Mouse (Mus musculus): Measurements from ENCODE around the gene Aplp1. TPM values are rescaled to one million over a fixed set of nuclear protein-coding genes. Genes with fewer than 3 reads are reported as not detected.
A peak's percentile ranks its signal among the peaks of the same experiment; 100 is the strongest.

The Aplp1 gene
- polyA plus RNA-seq (2012; rRNA removed) (2.9 and 4.0 TPM in 2 replicates), polyA plus RNA-seq (2014; fragmentation: Nextera tagmentation; extraction: Ambion mirVana) (3.5 and 4.5 TPM in 2 replicates)

DNA sequence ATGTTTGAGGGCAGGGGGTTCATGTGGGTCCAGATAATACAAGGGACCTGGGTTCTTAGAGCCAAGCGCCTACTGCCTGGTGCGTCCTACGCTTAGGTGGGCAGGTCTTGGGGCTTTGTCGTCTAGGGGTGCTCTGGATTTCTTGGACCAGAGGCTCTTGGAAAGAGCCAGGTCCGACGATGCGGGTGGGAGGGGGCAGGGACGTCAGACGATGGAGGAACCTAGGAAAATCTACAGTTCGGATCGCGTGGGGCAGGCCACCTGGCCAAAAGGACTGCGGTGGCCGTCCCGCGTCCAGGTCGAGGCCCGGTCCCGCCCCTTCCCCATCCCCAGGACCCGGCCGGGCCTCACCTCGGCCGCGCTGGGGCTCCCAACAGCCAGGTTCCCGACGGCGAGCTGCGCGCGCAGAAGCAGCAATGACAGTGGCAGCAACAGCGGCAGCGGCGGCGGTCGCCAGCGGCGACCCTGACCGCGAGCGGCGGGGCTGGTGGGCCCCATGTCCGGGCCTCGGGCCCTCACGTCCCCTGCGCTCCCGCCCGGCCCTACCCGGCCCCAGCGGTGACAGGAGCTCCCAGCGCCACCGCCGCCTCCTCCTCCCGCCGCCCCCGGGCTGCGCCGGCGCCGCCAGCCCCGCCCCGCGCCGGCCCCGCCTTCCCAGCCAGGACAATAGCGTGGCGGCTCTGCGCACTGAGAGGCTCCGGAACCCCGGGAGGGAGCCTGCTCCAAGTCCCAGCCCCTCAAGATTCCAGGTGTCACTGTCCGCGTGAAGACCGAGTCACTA, at the start of gene Aplp1:
TSS of gene Aplp1 (minus strand) at position 565 of the 781 bp plus-strand sequence.
- Histone ChIP-seq H3K36me3 (replicated peaks; ENCODE audit: control insufficient read depth, insufficient read depth, low read depth) (no peaks in the 10 kb centered on the region), H3K4me1 (replicated peaks; ENCODE audit: control insufficient read depth in 2 of 2, insufficient read depth in 2 of 2, low read length in 1 of 2) (no peaks in the 10 kb centered on the region; a peak in 1 of 4 replicates), H3K4me2 (ENCODE audit: low read depth) (peak within 1 kb of the TSS; percentile 59), H3K9ac (replicated peaks) (no peak within 1 kb of the TSS; the same call in 1 of the 2 replicates), H3K27ac (no peak within 1 kb of the TSS), H3K27me3 (ENCODE audit: control insufficient read depth, insufficient read depth, low read length) (peaks cover 25% of the 10 kb centered on the region), H3K4me3 (ENCODE audit: insufficient read depth in 1 of 2, low read depth in 2 of 2, low read length in 2 of 2) (peak within 1 kb of the TSS; percentile 31 to 58), H3K9me3 (ENCODE audit: control insufficient read depth, low read length) (no peaks in the 10 kb centered on the region)
- WGBS (ENCODE audit: insufficient replicate concordance) = 1% methylated on average over 65 of the region's 72 CpGs
- DNase-seq (ENCODE audit: low read depth in 3 of 3, low spot score in 3 of 3) (no peak), ATAC-seq (ENCODE audit: insufficient read depth) (peak; percentile 55)
- TF ChIP-seq EP300 (IDR thresholded peaks at IDR 0.05; ENCODE audit: low read depth) (no peak), CTCF (IDR thresholded peaks at IDR 0.05; ENCODE audit: low read depth) (no peak)

DNA sequence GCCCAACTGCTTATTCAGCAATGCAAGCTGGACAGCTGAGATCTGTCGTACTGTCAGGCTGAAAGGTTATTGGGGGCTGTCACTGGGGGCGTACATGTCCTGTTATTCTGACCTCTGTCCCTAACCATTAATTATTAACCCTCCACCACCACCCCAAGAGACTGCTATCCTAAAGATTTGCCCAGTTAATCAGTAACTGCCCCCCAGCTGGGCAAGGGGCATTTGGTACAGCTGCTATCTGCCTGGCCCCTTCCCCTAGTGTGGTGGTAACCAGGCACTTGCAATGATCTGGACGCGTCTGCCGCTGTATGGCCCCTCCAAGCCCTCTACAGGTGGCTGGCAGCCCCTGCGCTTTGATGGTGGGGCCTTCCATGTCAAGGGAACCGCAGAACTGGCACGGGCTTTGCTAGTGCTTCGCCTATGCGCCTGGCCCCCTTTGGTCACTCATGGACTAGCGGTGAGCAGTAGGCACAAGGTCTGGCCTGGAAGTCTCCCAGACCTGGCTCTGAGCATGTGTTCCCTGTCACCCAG, 48.1 kb upstream of the Aplp1 start, which contains the start of gene Prodh2:
TSS of gene Prodh2 (plus strand) at position 222 of the 531 bp plus-strand sequence.
- Histone ChIP-seq H3K9ac (replicated peaks) (no peak within 1 kb of the TSS), H3K4me3 (ENCODE audit: insufficient read depth in 1 of 2, low read depth in 2 of 2, low read length in 2 of 2) (peak within 1 kb of the TSS; percentile 46 to 49)
- DNase-seq (ENCODE audit: low read depth in 3 of 3, low spot score in 3 of 3) = peak; percentile 20 to 45 (median 40)

GRCm38 (mm10) chr7:30492765-30493164, 47.4 kb upstream of the Aplp1 start:
- 16% methylated on average over 4 of the region's 4 CpGs for WGBS (ENCODE audit: insufficient replicate concordance)
- H3K4me3 ChIP-seq (ENCODE audit: insufficient read depth in 1 of 2, low read depth in 2 of 2, low read length in 2 of 2) = no peak overlapping the region
- H3K27me3 ChIP-seq (ENCODE audit: control insufficient read depth, insufficient read depth, low read length) = no peaks in the 10 kb centered on the region
- H3K27ac ChIP-seq = no peak overlapping the region
- peak overlapping the region; percentile 28; the same call in 1 of the 2 replicates for H3K4me2 ChIP-seq (ENCODE audit: low read depth)
- ATAC-seq (ENCODE audit: insufficient read depth) = peak; percentile 9; the same call in 1 of the 2 replicates
- H3K9me3 ChIP-seq (ENCODE audit: control insufficient read depth, low read length) = no peaks in the 10 kb centered on the region
- H3K4me1 ChIP-seq (replicated peaks; ENCODE audit: control insufficient read depth in 2 of 2, insufficient read depth in 2 of 2, low read length in 1 of 2) = no peaks in the 10 kb centered on the region
- DNase-seq (ENCODE audit: low read depth in 3 of 3, low spot score in 3 of 3) = peak; percentile 34 to 45 (median 42)
- H3K36me3 ChIP-seq (replicated peaks; ENCODE audit: control insufficient read depth, insufficient read depth, low read depth) = no peaks in the 10 kb centered on the region
- no peak overlapping the region for H3K9ac ChIP-seq (replicated peaks)
- peak; percentile 87 for TF ChIP-seq CTCF (IDR thresholded peaks at IDR 0.05; ENCODE audit: low read depth)
- TF ChIP-seq EP300 (IDR thresholded peaks at IDR 0.05; ENCODE audit: low read depth) = no peak

More for the DNA sequence above, 48.1 kb upstream of the Aplp1 start, which contains the start of gene Prodh2:
- Histone ChIP-seq H3K27ac (no peak within 1 kb of the TSS), H3K27me3 (ENCODE audit: control insufficient read depth, insufficient read depth, low read length) (no peaks in the 10 kb centered on the region), H3K4me1 (replicated peaks; ENCODE audit: control insufficient read depth in 2 of 2, insufficient read depth in 2 of 2, low read length in 1 of 2) (no peaks in the 10 kb centered on the region), H3K36me3 (replicated peaks; ENCODE audit: control insufficient read depth, insufficient read depth, low read depth) (no peaks in the 10 kb centered on the region), H3K9me3 (ENCODE audit: control insufficient read depth, low read length) (no peaks in the 10 kb centered on the region), H3K4me2 (ENCODE audit: low read depth) (peak within 1 kb of the TSS; percentile 36)
- ATAC-seq (ENCODE audit: insufficient read depth) = peak; percentile 79
- TF ChIP-seq EP300 (IDR thresholded peaks at IDR 0.05; ENCODE audit: low read depth) (no peak), CTCF (IDR thresholded peaks at IDR 0.05; ENCODE audit: low read depth) (0 out of 2 replicates have a peak, but pooled peaks have one; percentile 27)
- WGBS (ENCODE audit: insufficient replicate concordance) = 48% methylated on average over 11 of the region's 11 CpGs

DNA sequence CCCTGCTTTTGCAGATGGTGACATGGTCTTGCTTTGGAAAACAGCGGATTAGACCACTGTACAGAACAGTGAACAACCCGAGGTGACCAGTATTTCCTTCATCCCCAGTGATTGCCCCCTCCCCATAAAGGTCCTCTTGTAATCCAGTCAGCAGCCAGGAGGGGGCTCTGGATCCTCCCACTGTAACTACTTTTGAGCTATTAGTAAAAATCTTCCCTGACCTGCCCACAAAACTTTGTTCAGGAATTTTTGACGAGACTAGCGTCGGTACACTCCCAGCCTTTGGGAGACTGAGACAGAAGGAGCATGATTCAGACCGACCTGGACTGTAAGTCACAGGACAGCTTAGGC, 45.6 kb upstream of the Aplp1 start:
- DNase-seq (ENCODE audit: low read depth in 3 of 3, low spot score in 3 of 3) = no peak
- WGBS (ENCODE audit: insufficient replicate concordance) = 25% methylated on average over 6 of the region's 6 CpGs
- no peaks in the 10 kb centered on the region for H3K9me3 ChIP-seq (ENCODE audit: control insufficient read depth, low read length)
- no peak overlapping the region for H3K27ac ChIP-seq
- no peak for TF ChIP-seq CTCF (IDR thresholded peaks at IDR 0.05; ENCODE audit: low read depth)
- no peak for TF ChIP-seq EP300 (IDR thresholded peaks at IDR 0.05; ENCODE audit: low read depth)
- ATAC-seq (ENCODE audit: insufficient read depth) = no peak
- no peak overlapping the region for H3K9ac ChIP-seq (replicated peaks)
- H3K36me3 ChIP-seq (replicated peaks; ENCODE audit: control insufficient read depth, insufficient read depth, low read depth) = no peaks in the 10 kb centered on the region
- H3K27me3 ChIP-seq (ENCODE audit: control insufficient read depth, insufficient read depth, low read length) = no peaks in the 10 kb centered on the region
- no peak overlapping the region for H3K4me3 ChIP-seq (ENCODE audit: insufficient read depth in 1 of 2, low read depth in 2 of 2, low read length in 2 of 2)
- H3K4me1 ChIP-seq (replicated peaks; ENCODE audit: control insufficient read depth in 2 of 2, insufficient read depth in 2 of 2, low read length in 1 of 2) = no peaks in the 10 kb centered on the region
- H3K4me2 ChIP-seq (ENCODE audit: low read depth) = no peak overlapping the region
